Mouse (Mus musculus): Measurements from ENCODE around the gene 9430097D07Rik.

The 9430097D07Rik gene

DNA sequence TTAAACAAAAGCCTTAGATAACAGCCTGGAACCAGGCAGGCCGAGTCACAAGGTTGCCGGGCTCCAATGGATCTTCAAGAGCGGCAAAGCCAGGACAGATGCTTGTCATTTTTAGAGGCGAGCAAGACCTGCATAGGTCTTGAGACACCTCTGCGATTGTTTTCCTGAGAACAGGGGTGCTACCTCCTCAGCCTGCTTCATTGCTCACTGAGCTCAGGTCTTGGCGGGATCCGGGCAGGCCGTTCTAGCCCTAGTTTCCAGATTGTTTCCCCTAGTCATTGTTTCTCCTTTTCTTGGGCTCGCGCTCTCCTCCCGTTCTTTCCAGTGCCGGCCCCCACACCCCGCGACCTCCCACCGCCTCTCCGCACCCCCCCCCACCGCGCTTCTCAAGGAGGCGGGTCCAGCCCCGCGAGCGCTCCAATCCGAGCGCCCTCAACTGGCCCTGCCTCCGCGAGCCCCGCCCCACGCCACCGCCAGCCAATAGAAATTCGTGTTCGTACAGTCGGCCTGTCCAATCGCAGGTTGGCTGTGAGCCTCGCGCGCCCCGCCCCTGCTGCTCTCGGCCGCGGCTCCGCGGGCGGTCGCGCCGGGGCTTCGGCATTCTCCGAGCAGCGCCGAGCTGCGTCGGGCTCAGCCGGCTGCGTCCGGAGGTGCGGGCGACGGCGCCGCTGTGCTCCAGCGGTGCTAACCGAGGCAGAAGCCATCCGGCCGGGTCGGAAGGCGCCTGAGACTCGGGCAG is 40.6 kb downstream of the 9430097D07Rik start, which contains the start of gene Fam102a:
Fam102a (plus strand) TSS at position 600 of the 739 bp plus-strand sequence.
- peak; percentile 99 to 100 for DNase-seq (ENCODE audit: low spot score in 2 of 2)

- peak; percentile 50 to 64 for DNase-seq (ENCODE audit: low spot score in 2 of 2)
Observed at GRCm38 (mm10) chr2:32534061-32534732, 41.3 kb downstream of the 9430097D07Rik start.

DNA sequence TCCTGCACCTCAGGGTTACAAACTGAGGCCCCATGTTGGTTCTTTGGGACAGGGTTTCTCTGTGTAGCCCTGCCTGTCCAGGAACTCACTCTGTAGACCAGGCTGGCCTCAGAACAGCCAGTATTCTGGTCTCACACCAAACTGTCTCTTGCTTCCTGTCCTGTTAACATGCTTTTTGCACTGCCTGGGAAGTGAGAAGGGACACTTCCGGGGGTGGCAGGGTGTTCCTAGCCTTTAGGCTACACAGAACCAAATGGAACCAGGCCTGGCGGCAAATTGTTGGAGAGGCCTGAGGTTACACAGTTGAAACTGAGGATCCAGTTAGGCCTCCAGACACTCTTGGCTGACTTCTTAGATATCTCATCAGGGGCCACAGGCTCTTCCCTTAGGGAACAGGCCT is 42.3 kb downstream of the 9430097D07Rik start:
- DNase-seq (ENCODE audit: low spot score in 2 of 2): no peak

GRCm38 (mm10) chr2:32530479-32530878 is 45.0 kb downstream of the 9430097D07Rik start:
- DNase-seq (ENCODE audit: low spot score in 2 of 2): no peak

GRCm38 (mm10) chr2:32528326-32528725 is 47.2 kb downstream of the 9430097D07Rik start:
- DNase-seq (ENCODE audit: low spot score in 2 of 2): no peak

- no peak for DNase-seq (ENCODE audit: low spot score in 2 of 2)
Observed at GRCm38 (mm10) chr2:32527468-32527966, 48.0 kb downstream of the 9430097D07Rik start.

GRCm38 (mm10) chr2:32525816-32526215 is 49.7 kb downstream of the 9430097D07Rik start:
- DNase-seq (ENCODE audit: low spot score in 2 of 2): peak in 1 of 2 experiments; percentile 9

- no peak for DNase-seq (ENCODE audit: low spot score in 2 of 2)
Observed at GRCm38 (mm10) chr2:32524536-32525031, 50.9 kb downstream of the 9430097D07Rik start.
